Mouse (Mus musculus): ENCODE results near the gene Anks1b. TPM values are rescaled to one million over a fixed set of nuclear protein-coding genes. Genes with fewer than 3 reads are reported as not detected.

The Anks1b gene
- total and polyA plus RNA-seq, 3 experiments = 0.11 TPM; not detected in 2

GRCm38 (mm10) chr10:90934678-90935077 is 1061.4 kb downstream of the Anks1b start:
- H3K9me3 ChIP-seq (replicated peaks) = no peaks in the 10 kb centered on the region
- no peaks in the 10 kb centered on the region for H3K36me3 ChIP-seq (replicated peaks)
- H3K4me3 ChIP-seq (ENCODE audit: low read depth, low read length) = no peak overlapping the region
- H3K27me3 ChIP-seq (ENCODE audit: insufficient read depth, low read length) = no peaks in the 10 kb centered on the region
- DNase-seq (ENCODE audit: low spot score) = no peak
- no peak for ATAC-seq (ENCODE audit: extremely low read depth, insufficient number of reproducible peaks, low FRiP score, poor library complexity, severe bottlenecking)
- no peak for TF ChIP-seq TAL1 (conservative IDR thresholded peaks at IDR 0.05; ENCODE audit: low read depth, low read length)
- TF ChIP-seq GATA1 (IDR thresholded peaks at IDR 0.05; ENCODE audit: borderline replicate concordance, low read length) = no peak
- no peak for TF ChIP-seq CTCF (IDR thresholded peaks at IDR 0.05; ENCODE audit: low read depth, low read length)
- no peaks in the 10 kb centered on the region for H3K4me1 ChIP-seq (ENCODE audit: insufficient read depth, low read depth, low read length)

- ATAC-seq (ENCODE audit: extremely low read depth, insufficient number of reproducible peaks, low FRiP score, poor library complexity, severe bottlenecking) = no peak
- H3K27me3 ChIP-seq (ENCODE audit: insufficient read depth, low read length) = no peaks in the 10 kb centered on the region
- no peak overlapping the region for H3K4me3 ChIP-seq (ENCODE audit: low read depth, low read length)
Measured at GRCm38 (mm10) chr10:90937721-90938460, 1064.6 kb downstream of the Anks1b start.

GRCm38 (mm10) chr10:90940521-90941520 is 1067.5 kb downstream of the Anks1b start:
- H3K27me3 ChIP-seq (ENCODE audit: insufficient read depth, low read length) = no peaks in the 10 kb centered on the region
- H3K9me3 ChIP-seq (replicated peaks) = no peaks in the 10 kb centered on the region
- ATAC-seq (ENCODE audit: extremely low read depth, insufficient number of reproducible peaks, low FRiP score, poor library complexity, severe bottlenecking) (no peak), DNase-seq (ENCODE audit: low spot score) (no peak)
- TF ChIP-seq CTCF (IDR thresholded peaks at IDR 0.05; ENCODE audit: low read depth, low read length) = no peak
- TF ChIP-seq GATA2 (IDR thresholded peaks at IDR 0.05; ENCODE audit: borderline replicate concordance, low read depth, low read length) = no peak
- no peak for TF ChIP-seq POLR2AphosphoS5 (IDR thresholded peaks at IDR 0.05; ENCODE audit: insufficient replicate concordance, low read depth, low read length)
- no peak for TF ChIP-seq TAL1 (conservative IDR thresholded peaks at IDR 0.05; ENCODE audit: low read depth, low read length)
- no peaks in the 10 kb centered on the region for H3K4me1 ChIP-seq (ENCODE audit: insufficient read depth, low read depth, low read length)
- H3K4me3 ChIP-seq (ENCODE audit: low read depth, low read length) = no peak overlapping the region
- H3K36me3 ChIP-seq (replicated peaks) = no peaks in the 10 kb centered on the region

More at GRCm38 (mm10) chr10:90937721-90938460, 1064.6 kb downstream of the Anks1b start:
- TF ChIP-seq CTCF (IDR thresholded peaks at IDR 0.05; ENCODE audit: low read depth, low read length) (no peak), TAL1 (conservative IDR thresholded peaks at IDR 0.05; ENCODE audit: low read depth, low read length) (no peak)
- DNase-seq (ENCODE audit: low spot score) = no peak
- no peaks in the 10 kb centered on the region for H3K36me3 ChIP-seq (replicated peaks)
- H3K9me3 ChIP-seq (replicated peaks) = no peaks in the 10 kb centered on the region
- H3K4me1 ChIP-seq (ENCODE audit: insufficient read depth, low read depth, low read length) = no peaks in the 10 kb centered on the region

GRCm38 (mm10) chr10:90942001-90942700 is 1068.8 kb downstream of the Anks1b start:
- no peak for TF ChIP-seq POLR2AphosphoS5 (IDR thresholded peaks at IDR 0.05; ENCODE audit: insufficient replicate concordance, low read depth, low read length)
- no peak for TF ChIP-seq TAL1 (conservative IDR thresholded peaks at IDR 0.05; ENCODE audit: low read depth, low read length)
- no peak for TF ChIP-seq GATA2 (IDR thresholded peaks at IDR 0.05; ENCODE audit: borderline replicate concordance, low read depth, low read length)
- TF ChIP-seq GATA1 (IDR thresholded peaks at IDR 0.05; ENCODE audit: borderline replicate concordance, low read length) = no peak
- no peak for TF ChIP-seq CTCF (IDR thresholded peaks at IDR 0.05; ENCODE audit: low read depth, low read length)
- no peaks in the 10 kb centered on the region for H3K27me3 ChIP-seq (ENCODE audit: insufficient read depth, low read length)
- H3K4me3 ChIP-seq (ENCODE audit: low read depth, low read length) = no peak overlapping the region
- ATAC-seq (ENCODE audit: extremely low read depth, insufficient number of reproducible peaks, low FRiP score, poor library complexity, severe bottlenecking) (no peak), DNase-seq (ENCODE audit: low spot score) (no peak)
- no peaks in the 10 kb centered on the region for H3K9me3 ChIP-seq (replicated peaks)
- H3K36me3 ChIP-seq (replicated peaks) = no peaks in the 10 kb centered on the region
- no peaks in the 10 kb centered on the region for H3K4me1 ChIP-seq (ENCODE audit: insufficient read depth, low read depth, low read length)

- DNase-seq (ENCODE audit: low spot score) (no peak), ATAC-seq (ENCODE audit: extremely low read depth, insufficient number of reproducible peaks, low FRiP score, poor library complexity, severe bottlenecking) (no peak)
- 0 out of 2 replicates have a peak, but pooled peaks cover 2% of the 10 kb centered on the region for H3K27me3 ChIP-seq (ENCODE audit: insufficient read depth, low read length)
- no peaks in the 10 kb centered on the region for H3K9me3 ChIP-seq (replicated peaks)
- TF ChIP-seq CTCF (IDR thresholded peaks at IDR 0.05; ENCODE audit: low read depth, low read length) = no peak
- no peak for TF ChIP-seq GATA2 (IDR thresholded peaks at IDR 0.05; ENCODE audit: borderline replicate concordance, low read depth, low read length)
- no peak for TF ChIP-seq GATA1 (IDR thresholded peaks at IDR 0.05; ENCODE audit: borderline replicate concordance, low read length)
- TF ChIP-seq TAL1 (conservative IDR thresholded peaks at IDR 0.05; ENCODE audit: low read depth, low read length) = no peak
- no peak for TF ChIP-seq POLR2AphosphoS5 (IDR thresholded peaks at IDR 0.05; ENCODE audit: insufficient replicate concordance, low read depth, low read length)
- no peaks in the 10 kb centered on the region for H3K4me1 ChIP-seq (ENCODE audit: insufficient read depth, low read depth, low read length)
- no peaks in the 10 kb centered on the region for H3K36me3 ChIP-seq (replicated peaks)
- no peak overlapping the region for H3K4me3 ChIP-seq (ENCODE audit: low read depth, low read length)
Measured at GRCm38 (mm10) chr10:90947043-90947442, 1073.7 kb downstream of the Anks1b start.

Measured in G1E (cell line).